Mouse (Mus musculus) lung, adult 2 months (tissue): ENCODE results near the gene Nudt15. TPM values are rescaled to one million over a fixed set of nuclear protein-coding genes. Genes with fewer than 3 reads are reported as not detected.
A peak's percentile ranks its signal among the peaks of the same experiment; 100 is the strongest.
"Not testable (repeated sequence)": the region's sequence is repeated elsewhere in the genome, so short reads cannot be mapped to it uniquely, and the experiment has no call there.

Experiments
- DNase-seq: peaks from one replicate; pipeline ENCODE4 v3.0.0; 2022
- H3K4me1 ChIP-seq: fragments of 200-500 bp; 2 replicates; pipeline ENCODE4 v1.6.1; 2011; ENCODE audit warnings: low read length; ENCODE audit not compliant: control insufficient read depth, insufficient read depth
- H3K4me3 ChIP-seq: fragments of 200-500 bp; replicated peaks from 2 replicates; pipeline ENCODE3; 2011; ENCODE audit warnings: low read depth, mild to moderate bottlenecking, control low read depth, low read length; ENCODE audit errors: extremely low read depth
- CTCF ChIP-seq: fragments of 200-500 bp; IDR thresholded peaks from 2 replicates; pipeline ENCODE4 v1.5.1; 2011; ENCODE audit warnings: mild to moderate bottlenecking, low read length, control low read depth; ENCODE audit not compliant: insufficient read depth
- POLR2A ChIP-seq: fragments of 200-500 bp; IDR thresholded peaks from 2 replicates; pipeline ENCODE4 v1.6.1; 2011; ENCODE audit warnings: low read depth, mild to moderate bottlenecking, control low read depth, low read length, borderline replicate concordance; ENCODE audit errors: extremely low read depth
- WGBS: fragments of 180-500 bp; shearing (Covaris S2); methylation state at CpG from one replicate; pipeline ENCODE4 v1.1.7; 2018; 5-methylcytosine and 5-hydroxymethylcytosine counted together
- polyA plus RNA-seq: library from polyadenylated mRNA; depleted of rRNA; stranded (reverse); fragments of >200 nt; gene quantifications from 2 replicates; pipeline ENCODE4 v1.2.3, GENCODE M21; 2012

Nudt15 gene
- polyA plus RNA-seq, 1 experiment = 1.3 TPM

GRCm38 (mm10) chr14:73550291-73550690, 2.2 kb upstream of the Nudt15 start:
- 55% methylated on average over 3 of the region's 3 CpGs for WGBS
- no peak for DNase-seq
- Histone ChIP-seq H3K4me3 (no peak overlapping the region), H3K4me1 (peaks cover 7% of the 10 kb centered on the region)
- TF ChIP-seq POLR2A (no peak), CTCF (no peak)

GRCm38 (mm10) chr14:73547034-73547433, 1.0 kb downstream of the Nudt15 start:
- TF ChIP-seq CTCF (no peak), POLR2A (no peak)
- no peak for DNase-seq
- 51% methylated on average over 4 of the region's 4 CpGs for WGBS
- Histone ChIP-seq H3K4me3 (no peak overlapping the region), H3K4me1 (no peaks in the 10 kb centered on the region; the same call in 1 of the 2 replicates)

- Histone ChIP-seq H3K4me3 (no peak overlapping the region), H3K4me1 (no peaks in the 10 kb centered on the region)
- 74% methylated on average over 6 of the region's 6 CpGs for WGBS
- TF ChIP-seq POLR2A = no peak
- no peak for TF ChIP-seq CTCF
- no peak for DNase-seq
Observed at GRCm38 (mm10) chr14:73543781-73544180, 4.3 kb downstream of the Nudt15 start.

DNA sequence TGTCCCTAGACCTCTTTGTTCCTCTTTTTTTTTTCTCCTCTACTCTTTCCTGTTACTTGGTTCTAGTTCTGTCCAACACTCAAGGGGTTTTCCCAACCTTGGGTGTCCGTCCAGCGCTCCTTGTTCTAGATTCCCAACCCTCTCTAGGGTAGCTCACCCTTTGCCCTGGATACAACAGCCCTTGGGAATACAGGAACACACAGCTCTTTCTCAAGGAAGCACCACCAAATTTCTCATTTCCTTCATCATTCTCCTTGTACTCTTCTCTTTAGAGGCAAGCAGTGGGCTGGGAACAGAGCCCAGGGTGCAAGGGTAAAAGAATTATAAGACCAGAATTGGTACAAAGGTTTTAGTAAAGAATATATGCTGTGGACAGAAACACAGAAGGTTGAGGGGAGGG, 12.4 kb downstream of the Nudt15 start:
- H3K4me3 ChIP-seq = no peak overlapping the region
- DNase-seq = no peak
- 69% methylated on average over 2 of the region's 2 CpGs for whole genome bisulfite sequencing
- H3K4me1 ChIP-seq = no peaks in the 10 kb centered on the region
- TF ChIP-seq POLR2A = no peak
- TF ChIP-seq CTCF = no peak

GRCm38 (mm10) chr14:73533755-73534465, 14.1 kb downstream of the Nudt15 start:
- no peak for DNase-seq
- H3K4me3 ChIP-seq = no peak overlapping the region
- TF ChIP-seq CTCF = no peak
- TF ChIP-seq POLR2A = no peak
- no peaks in the 10 kb centered on the region for H3K4me1 ChIP-seq
- WGBS = 63% methylated on average over 6 of the region's 6 CpGs

GRCm38 (mm10) chr14:73528661-73529060, 19.4 kb downstream of the Nudt15 start:
- WGBS = 77% methylated on average over 3 of the region's 3 CpGs
- H3K4me1 ChIP-seq, DNase-seq, H3K4me3 ChIP-seq: not testable (repeated sequence)

DNA sequence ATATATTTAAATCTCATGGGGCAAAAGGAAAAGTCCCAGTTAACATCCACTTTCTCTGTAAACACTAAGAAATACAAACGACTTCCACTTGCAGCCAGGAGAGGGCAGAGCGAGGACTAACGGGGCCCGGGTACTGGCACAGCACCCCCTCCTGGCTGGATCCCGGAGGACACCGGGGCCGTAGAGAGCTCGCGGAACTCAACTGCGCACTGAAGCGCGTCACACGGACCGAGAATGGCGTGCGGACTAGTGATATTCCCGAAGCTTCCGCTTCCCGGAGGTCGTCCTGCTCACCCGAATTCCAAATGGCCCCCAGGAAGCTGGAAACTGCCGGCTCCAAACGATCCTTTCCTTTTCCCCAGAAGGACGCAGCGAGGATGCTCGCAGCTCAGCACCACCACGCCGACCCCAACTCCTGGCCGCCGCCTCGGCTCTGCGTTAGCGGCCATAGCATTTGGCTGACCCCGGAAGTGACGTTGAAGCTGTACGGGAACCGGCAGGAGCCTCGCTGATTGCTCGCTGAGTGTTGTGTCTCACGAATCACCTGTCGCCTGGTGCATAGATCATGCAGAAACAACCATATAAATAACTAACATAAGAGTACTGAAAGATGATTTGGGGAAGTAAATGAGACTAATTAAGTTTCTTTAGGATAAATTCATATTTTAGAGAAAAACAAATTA, 23.1 kb downstream of the Nudt15 start, which contains the start of gene Sucla2:
Sucla2 (plus strand) TSS at position 554 of the 683 bp plus-strand sequence.
- no peaks in the 10 kb centered on the region for H3K4me1 ChIP-seq
- peak; percentile 95 for DNase-seq
- H3K4me3 ChIP-seq = peak within 1 kb of the TSS; percentile 57
- TF ChIP-seq POLR2A (0 out of 2 replicates have a peak, but pooled peaks have one; percentile 30), CTCF (peak; percentile 97)
- under 1% methylated on average over 41 of the region's 41 CpGs for WGBS

DNA sequence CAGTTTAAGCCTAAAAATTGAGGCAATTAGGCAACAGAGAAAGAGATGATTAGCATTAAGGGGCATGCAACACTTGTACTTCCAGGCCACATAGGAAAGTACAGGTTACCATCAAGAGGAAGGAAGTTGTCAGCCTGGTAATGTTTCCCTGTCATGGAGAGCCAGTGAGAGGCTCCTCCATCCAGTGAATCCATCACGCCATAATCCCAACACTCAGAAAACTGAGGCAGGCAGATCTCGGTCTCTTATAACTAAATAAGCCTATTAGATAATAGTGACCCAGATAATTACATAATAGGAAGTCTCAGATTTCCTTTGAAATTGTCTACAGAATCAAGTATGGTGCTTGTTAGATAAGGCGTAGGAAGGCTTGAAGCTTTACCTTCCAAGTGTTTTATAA, 23.9 kb downstream of the Nudt15 start:
- Histone ChIP-seq H3K4me1 (no peaks in the 10 kb centered on the region), H3K4me3 (no peak overlapping the region)
- DNase-seq = no peak
- WGBS = 46% methylated on average over 3 of the region's 3 CpGs
- TF ChIP-seq POLR2A (no peak), CTCF (no peak)

GRCm38 (mm10) chr14:73509765-73510423, 38.1 kb downstream of the Nudt15 start, which contains the start of gene Med4:
Gene Med4 (plus strand): TSS chr14:73510025.
- TF ChIP-seq POLR2A (peak; percentile 89), CTCF (peak; percentile 100)
- Histone ChIP-seq H3K4me1 (peaks cover 13% of the 10 kb centered on the region), H3K4me3 (peak within 1 kb of the TSS; percentile 85)
- peak; percentile 94 for DNase-seq
- WGBS = under 1% methylated on average over 41 of the region's 41 CpGs

DNA sequence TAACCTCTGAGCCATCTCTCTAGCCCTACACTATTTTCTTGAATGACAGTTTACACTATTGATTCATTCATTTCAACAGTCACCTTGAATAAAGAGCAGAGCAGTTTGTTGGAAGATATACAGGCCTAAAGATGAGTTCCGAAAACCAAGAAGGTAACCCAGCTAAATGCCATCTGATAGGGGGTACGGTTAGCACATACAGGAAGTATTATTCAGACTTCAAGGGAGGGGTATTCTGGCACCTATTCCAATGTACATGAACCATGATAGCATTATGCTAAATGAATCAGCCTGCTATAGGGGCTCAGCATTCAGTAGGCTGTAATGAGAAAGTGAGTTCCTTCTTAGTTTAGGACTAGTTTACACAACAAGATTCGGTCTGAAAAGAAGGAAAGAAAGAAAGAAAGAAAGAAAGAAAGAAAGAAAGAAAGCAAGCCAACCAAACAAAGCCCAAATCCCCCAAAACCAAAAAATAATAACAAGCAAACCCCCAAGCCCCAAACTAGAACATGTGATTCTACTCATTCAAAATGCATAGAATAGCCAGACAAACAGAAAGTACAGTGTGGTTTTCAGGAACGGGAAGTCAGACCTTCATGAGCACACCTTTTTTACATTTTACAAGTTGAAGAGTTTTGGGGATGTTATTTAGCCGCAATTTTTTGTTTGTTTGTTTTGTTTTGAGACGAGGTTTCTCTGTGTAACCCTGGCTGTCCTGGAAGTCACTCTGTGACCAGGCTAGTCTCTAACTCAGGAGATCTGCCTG, 39.2 kb downstream of the Nudt15 start:
- peaks cover 13% of the 10 kb centered on the region for H3K4me1 ChIP-seq
- 77% methylated on average over 6 of the region's 6 CpGs for WGBS
- TF ChIP-seq CTCF (no peak), POLR2A (no peak)
- H3K4me3 ChIP-seq = no peak overlapping the region
- DNase-seq = no peak
